Mouse (Mus musculus) intestine, embryonic 16.5 days (tissue): ENCODE results near the gene Iqsec1. TPM values are rescaled to one million over a fixed set of nuclear protein-coding genes. Genes with fewer than 3 reads are reported as not detected.

Experiments used
- ATAC-seq: fragments of 200-750 bp; cut with Nextera tagmentation; 2 replicates; pipeline ENCODE4 v1.8.0; 2017; ENCODE audit warnings: moderate TSS enrichment, moderate library complexity
- H3K27ac ChIP-seq: fragments of 300-500 bp; sonication (generic); 2 replicates; pipeline ENCODE4 v1.5.1; 2014; ENCODE audit warnings: mild to moderate bottlenecking, low read length
- H3K27me3 ChIP-seq: fragments of 300-500 bp; sonication (generic); replicated peaks from 2 replicates; pipeline ENCODE4 v1.6.1; 2014; ENCODE audit warnings: low read length, control low read depth, mixed read lengths; ENCODE audit not compliant: control insufficient read depth, insufficient read depth
- H3K36me3 ChIP-seq: fragments of 300-500 bp; sonication (generic); 2 replicates; pipeline ENCODE4 v1.6.1; 2014; ENCODE audit warnings: low read length, control low read depth; ENCODE audit not compliant: control insufficient read depth, insufficient read depth
- H3K4me1 ChIP-seq: fragments of 300-500 bp; sonication (generic); 2 replicates; pipeline ENCODE4 v1.6.1; 2014; ENCODE audit warnings: low read length, control low read depth, mixed read lengths; ENCODE audit not compliant: control insufficient read depth, insufficient read depth
- H3K4me2 ChIP-seq: fragments of 300-500 bp; sonication (generic); 2 replicates; pipeline ENCODE4 v1.6.1; 2014; ENCODE audit warnings: low read depth, low read length, control low read depth
- H3K4me3 ChIP-seq: fragments of 300-500 bp; sonication (generic); 2 replicates; pipeline ENCODE4 v1.5.1; 2014; ENCODE audit warnings: mild to moderate bottlenecking, low read length
- H3K9ac ChIP-seq: fragments of 300-500 bp; sonication (generic); 2 replicates; pipeline ENCODE4 v1.6.1; 2014; ENCODE audit warnings: low read depth, low read length
- H3K9me3 ChIP-seq: fragments of 300-500 bp; sonication (generic); 2 replicates; pipeline ENCODE4 v1.6.1; 2016; ENCODE audit warnings: low read length, control low read depth; ENCODE audit not compliant: control insufficient read depth
- WGBS: fragments of 180-500 bp; shearing (Covaris S2); extraction: QIAGEN DNeasy Blood & Tissue Kit; methylation state at CpG from one replicate; pipeline ENCODE4 v1.1.7; 2014; 5-methylcytosine and 5-hydroxymethylcytosine counted together
- polyA plus RNA-seq: library from polyadenylated mRNA; unstranded; fragments of >200 nt; fragmentation: Nextera tagmentation; extraction: Ambion mirVana; gene quantifications from 2 replicates; pipeline ENCODE4 v1.2.1, GENCODE M21; 2015

The Iqsec1 gene
- polyA plus RNA-seq, 1 experiment from 2014 or later = 6.4 TPM

GRCm38 (mm10) chr6:90912768-90913167, 75.7 kb downstream of the Iqsec1 start:
- ATAC-seq = no peak
- Histone ChIP-seq H3K9ac (no peak overlapping the region), H3K27ac (no peak overlapping the region), H3K4me3 (no peak overlapping the region), H3K9me3 (no peaks in the 10 kb centered on the region), H3K36me3 (no peaks in the 10 kb centered on the region), H3K4me1 (no peaks in the 10 kb centered on the region), H3K27me3 (no peaks in the 10 kb centered on the region; the same call in 1 of the 2 replicates), H3K4me2 (no peak overlapping the region)
- WGBS = 78% methylated on average over 6 of the region's 6 CpGs

GRCm38 (mm10) chr6:90904143-90904542, 84.3 kb downstream of the Iqsec1 start:
- H3K9ac ChIP-seq = no peak overlapping the region
- WGBS = 84% methylated on average over 2 of the region's 2 CpGs
- no peaks in the 10 kb centered on the region for H3K4me1 ChIP-seq
- no peaks in the 10 kb centered on the region for H3K9me3 ChIP-seq
- no peak for ATAC-seq
- no peak overlapping the region for H3K4me3 ChIP-seq
- no peaks in the 10 kb centered on the region for H3K27me3 ChIP-seq
- no peak overlapping the region for H3K27ac ChIP-seq
- H3K36me3 ChIP-seq = no peaks in the 10 kb centered on the region
- H3K4me2 ChIP-seq = no peak overlapping the region

- Histone ChIP-seq H3K27ac (no peak overlapping the region), H3K36me3 (no peaks in the 10 kb centered on the region), H3K27me3 (no peaks in the 10 kb centered on the region), H3K4me1 (no peaks in the 10 kb centered on the region; the same call in 1 of the 2 replicates), H3K9me3 (no peaks in the 10 kb centered on the region), H3K4me2 (no peak overlapping the region), H3K4me3 (no peak overlapping the region), H3K9ac (no peak overlapping the region)
- 61% methylated on average over 6 of the region's 6 CpGs for WGBS
- ATAC-seq = no peak
Measured at GRCm38 (mm10) chr6:90900302-90900701, 88.2 kb downstream of the Iqsec1 start.

GRCm38 (mm10) chr6:90899266-90899665, 89.2 kb downstream of the Iqsec1 start:
- Histone ChIP-seq H3K4me2 (no peak overlapping the region), H3K36me3 (no peaks in the 10 kb centered on the region), H3K9ac (no peak overlapping the region), H3K4me1 (no peaks in the 10 kb centered on the region; the same call in 1 of the 2 replicates), H3K4me3 (no peak overlapping the region), H3K27ac (no peak overlapping the region), H3K9me3 (no peaks in the 10 kb centered on the region), H3K27me3 (no peaks in the 10 kb centered on the region)
- ATAC-seq = no peak
- 64% methylated on average over 1 of the region's 1 CpGs for WGBS

GRCm38 (mm10) chr6:90898107-90898506, 90.4 kb downstream of the Iqsec1 start:
- Histone ChIP-seq H3K27ac (no peak overlapping the region), H3K36me3 (no peaks in the 10 kb centered on the region), H3K4me3 (no peak overlapping the region), H3K4me1 (no peaks in the 10 kb centered on the region; the same call in 1 of the 2 replicates), H3K9ac (no peak overlapping the region), H3K4me2 (no peak overlapping the region), H3K27me3 (no peaks in the 10 kb centered on the region), H3K9me3 (no peaks in the 10 kb centered on the region)
- peak; percentile 74 for ATAC-seq
- WGBS = 18% methylated on average over 1 of the region's 1 CpGs

- no peaks in the 10 kb centered on the region for H3K36me3 ChIP-seq
- H3K4me3 ChIP-seq = no peak overlapping the region
- no peaks in the 10 kb centered on the region for H3K27me3 ChIP-seq
- no peak overlapping the region for H3K4me2 ChIP-seq
- no peaks in the 10 kb centered on the region for H3K4me1 ChIP-seq
- 79% methylated on average over 1 of the region's 1 CpGs for WGBS
- H3K27ac ChIP-seq = no peak overlapping the region
- no peak for ATAC-seq
- no peak overlapping the region for H3K9ac ChIP-seq
- no peaks in the 10 kb centered on the region for H3K9me3 ChIP-seq
Measured at GRCm38 (mm10) chr6:90892401-90892800, 96.1 kb downstream of the Iqsec1 start.

GRCm38 (mm10) chr6:90889356-90890285, 98.9 kb downstream of the Iqsec1 start:
- no peaks in the 10 kb centered on the region for H3K36me3 ChIP-seq
- H3K4me1 ChIP-seq = no peaks in the 10 kb centered on the region
- H3K9ac ChIP-seq = no peak overlapping the region
- no peak for ATAC-seq
- no peak overlapping the region for H3K4me2 ChIP-seq
- H3K9me3 ChIP-seq = no peaks in the 10 kb centered on the region
- no peak overlapping the region for H3K27ac ChIP-seq
- H3K4me3 ChIP-seq = no peak overlapping the region
- no peaks in the 10 kb centered on the region for H3K27me3 ChIP-seq
- 81% methylated on average over 7 of the region's 7 CpGs for WGBS

GRCm38 (mm10) chr6:90887024-90887775, 101.3 kb downstream of the Iqsec1 start:
- Histone ChIP-seq H3K27ac (no peak overlapping the region), H3K27me3 (no peaks in the 10 kb centered on the region), H3K9ac (no peak overlapping the region), H3K36me3 (no peaks in the 10 kb centered on the region), H3K4me3 (no peak overlapping the region), H3K4me1 (no peaks in the 10 kb centered on the region), H3K4me2 (no peak overlapping the region), H3K9me3 (no peaks in the 10 kb centered on the region)
- ATAC-seq = no peak
- WGBS = 72% methylated on average over 5 of the region's 5 CpGs

GRCm38 (mm10) chr6:90885626-90886025, 102.9 kb downstream of the Iqsec1 start:
- no peaks in the 10 kb centered on the region for H3K36me3 ChIP-seq
- H3K9me3 ChIP-seq = no peaks in the 10 kb centered on the region
- ATAC-seq = no peak
- H3K27ac ChIP-seq = no peak overlapping the region
- no peaks in the 10 kb centered on the region for H3K27me3 ChIP-seq
- 92% methylated on average over 1 of the region's 1 CpGs for WGBS
- no peak overlapping the region for H3K4me3 ChIP-seq
- H3K4me2 ChIP-seq = no peak overlapping the region
- no peaks in the 10 kb centered on the region for H3K4me1 ChIP-seq
- no peak overlapping the region for H3K9ac ChIP-seq
